Mouse (Mus musculus) myocyte (in vitro differentiated cells): ENCODE results near the gene Ppp1r15a. TPM values are rescaled to one million over a fixed set of nuclear protein-coding genes. Genes with fewer than 3 reads are reported as not detected.
A peak's percentile ranks its signal among the peaks of the same experiment; 100 is the strongest.

Experiments used
- H3K27me3 ChIP-seq: one replicate; pipeline ENCODE4 v1.6.1; 2011; ENCODE audit not compliant: control insufficient read depth, insufficient read depth, insufficient read length
- H3K36me3 ChIP-seq: one replicate; pipeline ENCODE4 v1.6.1; 2011; ENCODE audit not compliant: control insufficient read depth, insufficient read depth
- H3K4me2 ChIP-seq: one replicate; pipeline ENCODE4 v1.6.1; 2011; ENCODE audit warnings: low read depth, control low read depth
- H3K4me3 ChIP-seq: one replicate; pipeline ENCODE4 v1.5.1; 2011; ENCODE audit warnings: mild to moderate bottlenecking, control low read depth, moderate library complexity
- H3K79me2 ChIP-seq: one replicate; pipeline ENCODE4 v1.6.1; 2011; ENCODE audit not compliant: control insufficient read depth, insufficient read depth
- H3ac ChIP-seq: one replicate; pipeline ENCODE4 v1.6.1; 2011; ENCODE audit not compliant: control insufficient read depth, insufficient read length
- CEBPB ChIP-seq: IDR thresholded peaks from 2 replicates; pipeline ENCODE4 v1.6.1; 2011; ENCODE audit warnings: mild to moderate bottlenecking, moderate library complexity; ENCODE audit not compliant: poor library complexity, insufficient read depth, severe bottlenecking
- E2F4 ChIP-seq: IDR thresholded peaks from one replicate; pipeline ENCODE4 v1.6.1; 2011; ENCODE audit warnings: mild to moderate bottlenecking, control low read depth, moderate library complexity; ENCODE audit not compliant: insufficient read depth
- MAX ChIP-seq: IDR thresholded peaks from one replicate; pipeline ENCODE4 v1.6.1; 2011; ENCODE audit warnings: low read depth, mild to moderate bottlenecking, control low read depth
- MYOD1 ChIP-seq, 3 experiments: IDR thresholded peaks; one replicate each; pipeline ENCODE4 v1.6.1; 2011; ENCODE audit warnings: control low read depth in 2 of 3, low read depth in 2 of 3, mild to moderate bottlenecking in 2 of 3, moderate library complexity in 1 of 3; ENCODE audit not compliant: insufficient read length in 2 of 3, control insufficient read depth in 1 of 3
- MYOG ChIP-seq, 3 experiments: IDR thresholded peaks; one replicate each; pipeline ENCODE4 v1.6.1; 2011; ENCODE audit warnings: control low read depth in 2 of 3, low read depth in 2 of 3, mild to moderate bottlenecking in 2 of 3; ENCODE audit not compliant: insufficient read length in 2 of 3, control insufficient read depth in 1 of 3, insufficient read depth in 1 of 3
- POLR2A ChIP-seq: IDR thresholded peaks from one replicate; pipeline ENCODE4 v1.6.1; 2011; ENCODE audit warnings: low read depth, mild to moderate bottlenecking, control low read depth, moderate library complexity; ENCODE audit not compliant: insufficient read length
- POLR2AphosphoS2 ChIP-seq: IDR thresholded peaks from one replicate; pipeline ENCODE4 v1.6.1; 2011; ENCODE audit warnings: low read depth, control low read depth; ENCODE audit not compliant: insufficient read length
- REST ChIP-seq: IDR thresholded peaks from one replicate; pipeline ENCODE4 v1.6.1; 2011; ENCODE audit warnings: mild to moderate bottlenecking, control low read depth, moderate library complexity; ENCODE audit not compliant: insufficient read depth, insufficient read length
- SRF ChIP-seq: IDR thresholded peaks from one replicate; pipeline ENCODE4 v1.6.1; 2011; ENCODE audit warnings: low read depth; ENCODE audit not compliant: control insufficient read depth, insufficient read length
- TCF12 ChIP-seq: IDR thresholded peaks from one replicate; pipeline ENCODE4 v1.6.1; 2011; ENCODE audit warnings: mild to moderate bottlenecking, control low read depth; ENCODE audit not compliant: poor library complexity, insufficient read depth, severe bottlenecking
- TCF3 ChIP-seq: IDR thresholded peaks from one replicate; pipeline ENCODE4 v1.6.1; 2011; ENCODE audit warnings: low read depth, control low read depth; ENCODE audit not compliant: insufficient read length
- USF1 ChIP-seq: IDR thresholded peaks from one replicate; pipeline ENCODE4 v1.6.1; 2011; ENCODE audit warnings: low read depth, mild to moderate bottlenecking, control low read depth, moderate library complexity
- polyA plus RNA-seq: library from polyadenylated mRNA; unstranded; fragments of >200 nt; fragmentation: generic; extraction: Trizol; gene quantifications from one replicate; pipeline ENCODE4 v1.2.1, GENCODE M21; 2012; ENCODE audit warnings: missing spikeins

Ppp1r15a gene
- polyA plus RNA-seq, 1 experiment: 306 TPM

DNA sequence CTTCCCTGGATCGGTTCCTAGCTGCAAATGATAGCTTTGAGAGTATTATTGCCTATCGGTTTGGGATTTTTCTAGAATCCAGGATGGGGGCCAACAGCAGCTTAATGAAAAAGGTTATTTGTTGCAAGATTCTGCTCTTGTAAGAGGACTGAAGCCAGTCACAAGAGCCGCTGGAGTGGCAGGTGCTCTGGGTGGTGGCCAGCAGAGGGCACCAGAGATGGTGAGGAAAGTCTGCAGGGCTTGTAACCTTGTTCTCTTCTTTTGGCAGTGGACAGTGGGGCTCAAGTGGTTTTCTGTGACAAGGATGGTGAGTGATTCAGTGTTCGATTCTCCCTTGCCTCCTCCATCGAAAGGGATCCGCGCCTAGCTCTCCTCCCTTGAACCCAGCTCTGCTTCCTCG is 29.7 kb upstream of the Ppp1r15a start:
- Histone ChIP-seq H3K79me2 (no peaks in the 10 kb centered on the region), H3K36me3 (no peaks in the 10 kb centered on the region), H3K27me3 (no peaks in the 10 kb centered on the region), H3K4me2 (no peak overlapping the region), H3K4me3 (no peak overlapping the region), H3ac (no peak overlapping the region)
- TF ChIP-seq MAX (no peak), POLR2A (no peak), MYOG (IDR thresholded peaks at IDR 0.05; ENCODE audit: control insufficient read depth in 1 of 3, insufficient read depth in 1 of 3, insufficient read length in 2 of 3, low read depth in 2 of 3) (peak in 1 of 3 experiments; percentile 49), SRF (no peak), USF1 (no peak), MYOD1 (IDR thresholded peaks at IDR 0.05; ENCODE audit: control insufficient read depth in 1 of 3, insufficient read length in 2 of 3, low read depth in 2 of 3) (peak in 2 of 3 experiments; percentile 33 to 49), CEBPB (no peak), TCF3 (no peak), POLR2AphosphoS2 (no peak)

DNA sequence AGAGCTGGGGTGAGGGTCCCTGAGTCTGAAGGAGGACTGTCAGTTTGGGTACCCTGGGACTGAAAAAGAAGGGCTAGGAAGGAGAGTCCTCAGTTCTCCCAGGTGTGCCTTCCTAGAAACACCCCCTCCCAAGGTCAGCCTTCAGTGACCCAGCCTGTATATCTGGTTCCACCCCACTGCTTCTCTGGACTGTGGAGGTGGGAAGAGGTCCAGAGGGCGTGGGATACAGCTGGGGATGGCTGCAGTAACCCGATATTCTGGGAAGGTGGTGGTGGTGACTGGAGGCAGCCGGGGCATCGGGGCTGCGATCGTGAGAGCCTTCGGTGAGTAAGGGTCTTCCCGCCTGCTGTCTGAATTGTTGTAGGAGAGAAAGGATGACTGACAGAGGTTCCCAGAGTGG is 28.7 kb upstream of the Ppp1r15a start, which contains the start of gene Hsd17b14:
TSS of gene Hsd17b14 (plus strand) at position 150 of the 400 bp plus-strand sequence.
- H3ac ChIP-seq: no peak within 1 kb of the TSS
- H3K79me2 ChIP-seq: no peaks in the 10 kb centered on the region
- H3K4me2 ChIP-seq: no peak within 1 kb of the TSS
- TF ChIP-seq POLR2A (no peak), REST (no peak), MAX (no peak), CEBPB (no peak), POLR2AphosphoS2 (no peak), TCF12 (no peak)
- no peaks in the 10 kb centered on the region for H3K27me3 ChIP-seq
- no peak within 1 kb of the TSS for H3K4me3 ChIP-seq
- H3K36me3 ChIP-seq: no peaks in the 10 kb centered on the region

DNA sequence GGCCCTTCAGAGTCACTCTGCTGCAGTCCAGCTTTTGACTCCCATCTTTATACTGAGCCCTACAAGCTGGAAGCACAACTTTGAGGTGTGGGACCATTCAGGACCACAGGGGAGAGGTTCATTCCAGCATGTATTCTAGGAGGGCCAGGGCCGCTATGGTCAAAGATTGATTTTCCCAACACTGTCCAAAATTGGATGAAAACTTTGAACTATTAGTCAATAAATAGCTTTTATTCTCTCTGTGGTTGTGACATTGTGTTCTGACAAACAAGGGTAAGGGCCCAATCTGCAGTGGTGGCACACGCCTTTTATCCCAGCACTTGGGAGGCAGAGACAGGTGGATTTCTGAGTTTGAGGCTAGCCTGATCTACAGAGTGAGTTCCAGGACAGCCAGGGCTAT is 27.9 kb upstream of the Ppp1r15a start:
- Histone ChIP-seq H3K4me3 (no peak overlapping the region), H3K27me3 (no peaks in the 10 kb centered on the region), H3K4me2 (no peak overlapping the region), H3ac (no peak overlapping the region), H3K36me3 (no peaks in the 10 kb centered on the region), H3K79me2 (no peaks in the 10 kb centered on the region)
- TF ChIP-seq MYOG (IDR thresholded peaks at IDR 0.05; ENCODE audit: control insufficient read depth in 1 of 3, insufficient read depth in 1 of 3, insufficient read length in 2 of 3, low read depth in 2 of 3): no peak
- TF ChIP-seq TCF12: no peak
- no peak for TF ChIP-seq E2F4
- TF ChIP-seq MYOD1 (IDR thresholded peaks at IDR 0.05; ENCODE audit: control insufficient read depth in 1 of 3, insufficient read length in 2 of 3, low read depth in 2 of 3): no peak
- no peak for TF ChIP-seq POLR2A
- TF ChIP-seq SRF: no peak
- TF ChIP-seq POLR2AphosphoS2: no peak
- TF ChIP-seq MAX: no peak
- no peak for TF ChIP-seq TCF3
- TF ChIP-seq USF1: no peak
- TF ChIP-seq REST: no peak
- TF ChIP-seq CEBPB: no peak

DNA sequence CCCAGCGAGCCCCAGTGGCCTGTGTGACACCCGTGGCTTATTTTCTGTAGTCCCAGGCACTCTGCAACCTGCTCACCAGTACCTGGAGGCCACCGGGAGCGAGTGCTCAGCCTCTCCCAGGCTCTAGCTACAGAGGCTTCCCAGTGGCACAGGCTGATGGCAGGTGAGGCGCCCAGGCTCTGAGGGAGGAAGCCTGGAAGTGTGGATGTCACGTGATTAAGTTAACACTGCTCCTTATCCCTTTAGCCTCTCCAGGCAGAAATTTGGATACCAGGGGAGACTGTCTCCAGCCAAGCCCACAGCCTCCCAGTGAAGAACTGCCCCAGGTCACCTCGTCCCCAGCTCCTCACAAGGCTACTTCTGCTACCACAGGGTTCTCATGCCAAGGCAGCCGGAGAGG is 27.5 kb upstream of the Ppp1r15a start:
- no peak overlapping the region for H3ac ChIP-seq
- no peak overlapping the region for H3K4me2 ChIP-seq
- H3K79me2 ChIP-seq: no peaks in the 10 kb centered on the region
- no peaks in the 10 kb centered on the region for H3K27me3 ChIP-seq
- H3K36me3 ChIP-seq: no peaks in the 10 kb centered on the region
- no peak overlapping the region for H3K4me3 ChIP-seq
- no peak for TF ChIP-seq USF1
- no peak for TF ChIP-seq MYOD1 (IDR thresholded peaks at IDR 0.05; ENCODE audit: control insufficient read depth in 1 of 3, insufficient read length in 2 of 3, low read depth in 2 of 3)
- no peak for TF ChIP-seq POLR2AphosphoS2
- TF ChIP-seq MYOG (IDR thresholded peaks at IDR 0.05; ENCODE audit: control insufficient read depth in 1 of 3, insufficient read depth in 1 of 3, insufficient read length in 2 of 3, low read depth in 2 of 3): no peak
- TF ChIP-seq TCF3: no peak
- no peak for TF ChIP-seq E2F4
- TF ChIP-seq MAX: no peak
- no peak for TF ChIP-seq POLR2A
- TF ChIP-seq TCF12: no peak
- TF ChIP-seq REST: no peak
- no peak for TF ChIP-seq CEBPB
- no peak for TF ChIP-seq SRF

DNA sequence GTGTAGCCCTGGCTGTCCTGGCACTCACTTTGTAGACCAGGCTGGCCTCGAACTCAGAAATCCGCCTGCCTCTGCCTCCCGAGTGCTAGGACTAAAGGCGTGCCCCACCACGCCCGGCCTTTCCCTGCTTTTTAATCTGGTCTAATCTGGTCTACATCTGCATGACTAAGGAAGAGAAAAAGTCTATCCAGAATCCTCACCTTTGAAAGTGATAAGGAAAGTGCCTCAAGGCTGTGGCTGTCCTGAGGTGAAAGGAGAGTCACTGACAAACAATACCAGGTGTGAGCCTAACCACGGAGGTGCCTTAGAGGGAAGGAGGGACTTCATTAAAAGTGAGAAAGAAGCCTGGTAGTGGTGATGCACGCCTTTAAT is 25.4 kb upstream of the Ppp1r15a start:
- Histone ChIP-seq H3K79me2 (no peaks in the 10 kb centered on the region), H3K4me3 (no peak overlapping the region), H3K36me3 (no peaks in the 10 kb centered on the region), H3ac (no peak overlapping the region), H3K4me2 (no peak overlapping the region), H3K27me3 (no peaks in the 10 kb centered on the region)
- TF ChIP-seq TCF12 (no peak), MYOD1 (IDR thresholded peaks at IDR 0.05; ENCODE audit: control insufficient read depth in 1 of 3, insufficient read length in 2 of 3, low read depth in 2 of 3) (no peak), E2F4 (no peak), CEBPB (no peak), MYOG (IDR thresholded peaks at IDR 0.05; ENCODE audit: control insufficient read depth in 1 of 3, insufficient read depth in 1 of 3, insufficient read length in 2 of 3, low read depth in 2 of 3) (no peak), MAX (no peak), TCF3 (no peak), POLR2A (no peak), POLR2AphosphoS2 (no peak), REST (no peak), SRF (no peak), USF1 (no peak)
